Mouse (Mus musculus) left cerebral cortex, adult 18-20 months (tissue): Measurements from ENCODE around the gene Trank1. TPM values are rescaled to one million over a fixed set of nuclear protein-coding genes. Genes with fewer than 3 reads are reported as not detected.

Source experiments
- DNase-seq, 2 experiments: peaks; one replicate each; pipeline ENCODE4 v3.0.0; 2021 to 2022; ENCODE audit warnings: low spot score in 2 of 2, mixed read lengths in 1 of 2
- total RNA-seq, 2 experiments: library from RNA; stranded (reverse); gene quantifications; 2 replicates each; pipeline ENCODE4 v1.2.3; 2021

The Trank1 gene
- total RNA-seq, 2 experiments from 2014 or later = 277 to 278 TPM

DNA sequence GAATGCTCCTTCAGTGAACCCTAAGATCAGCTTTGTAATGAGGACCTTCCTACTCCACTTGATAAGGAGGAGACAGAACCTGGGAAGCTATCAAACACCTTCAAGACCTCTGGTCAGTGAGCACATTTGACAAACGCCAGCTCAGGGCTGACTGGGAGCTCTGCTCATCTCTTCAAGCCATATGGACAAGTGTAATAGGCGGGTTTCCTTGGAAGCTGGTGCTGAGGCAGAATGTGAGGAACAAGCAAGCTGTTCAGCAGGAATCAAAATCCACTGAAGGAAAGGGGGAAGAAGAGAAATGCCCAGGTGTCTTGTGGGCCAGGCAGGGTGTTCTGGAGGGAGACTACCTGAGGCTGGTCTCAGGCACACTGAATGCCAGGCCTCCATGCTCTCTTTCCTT, 110.3 kb downstream of the Trank1 start:
- no peak for DNase-seq

DNA sequence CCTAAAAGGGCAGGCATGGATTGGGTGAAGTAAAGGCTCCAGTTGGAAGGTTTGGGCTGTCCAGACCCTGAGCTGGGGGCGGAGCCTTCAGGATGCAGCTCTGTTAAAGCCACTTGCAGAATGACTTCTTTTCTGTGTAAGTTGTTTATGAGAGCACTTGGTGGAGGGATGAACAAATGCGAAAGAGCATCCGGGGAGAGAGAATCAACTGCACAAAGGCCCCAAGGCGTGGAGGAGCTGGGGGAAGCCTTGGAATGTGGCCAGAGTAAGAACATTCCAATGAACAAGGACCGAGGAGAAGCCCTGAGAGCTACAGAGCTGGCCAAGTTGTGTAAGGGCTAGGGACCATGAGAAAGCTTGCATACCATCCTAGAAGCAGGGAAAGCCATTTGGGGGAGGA, 111.0 kb downstream of the Trank1 start:
- DNase-seq = no peak

DNA sequence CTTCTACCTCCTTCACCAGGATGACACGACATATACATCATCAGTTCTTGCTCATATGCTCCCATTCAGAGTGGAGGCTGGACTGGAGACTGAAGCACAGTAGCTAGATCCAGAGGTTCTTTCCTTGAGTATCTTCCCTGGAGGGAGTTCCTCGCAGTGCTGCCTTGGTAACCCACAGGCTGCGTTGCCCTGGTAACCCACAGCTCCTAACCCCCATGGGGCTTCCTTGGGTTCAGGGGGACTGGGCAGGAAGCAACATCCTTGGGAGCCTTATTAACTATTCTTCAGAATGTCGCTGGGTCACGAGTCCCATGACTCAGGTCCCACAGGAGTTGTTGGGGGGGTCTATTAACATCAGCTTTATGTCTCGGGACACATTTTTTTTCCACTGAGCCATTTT, 113.6 kb downstream of the Trank1 start:
- DNase-seq = no peak

DNA sequence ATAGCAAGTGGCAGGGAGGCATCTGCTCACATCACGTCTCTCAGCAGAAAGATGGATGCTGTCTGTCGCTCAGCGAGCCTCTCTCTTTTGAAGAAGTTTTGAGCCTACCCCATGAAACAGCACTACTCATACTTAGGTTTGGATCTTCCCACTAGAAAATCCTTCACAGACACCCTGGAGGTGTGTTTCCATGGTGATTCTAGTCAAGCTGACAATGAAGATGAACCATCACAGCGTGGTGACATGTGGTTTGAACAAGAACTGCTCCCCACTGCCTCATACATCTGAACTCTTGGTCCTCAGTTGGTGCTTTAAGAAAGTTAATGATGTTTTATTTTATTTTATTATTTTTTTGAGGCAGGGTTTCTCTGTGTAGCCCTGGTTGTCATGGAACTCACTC, 114.4 kb downstream of the Trank1 start:
- DNase-seq = no peak

DNA sequence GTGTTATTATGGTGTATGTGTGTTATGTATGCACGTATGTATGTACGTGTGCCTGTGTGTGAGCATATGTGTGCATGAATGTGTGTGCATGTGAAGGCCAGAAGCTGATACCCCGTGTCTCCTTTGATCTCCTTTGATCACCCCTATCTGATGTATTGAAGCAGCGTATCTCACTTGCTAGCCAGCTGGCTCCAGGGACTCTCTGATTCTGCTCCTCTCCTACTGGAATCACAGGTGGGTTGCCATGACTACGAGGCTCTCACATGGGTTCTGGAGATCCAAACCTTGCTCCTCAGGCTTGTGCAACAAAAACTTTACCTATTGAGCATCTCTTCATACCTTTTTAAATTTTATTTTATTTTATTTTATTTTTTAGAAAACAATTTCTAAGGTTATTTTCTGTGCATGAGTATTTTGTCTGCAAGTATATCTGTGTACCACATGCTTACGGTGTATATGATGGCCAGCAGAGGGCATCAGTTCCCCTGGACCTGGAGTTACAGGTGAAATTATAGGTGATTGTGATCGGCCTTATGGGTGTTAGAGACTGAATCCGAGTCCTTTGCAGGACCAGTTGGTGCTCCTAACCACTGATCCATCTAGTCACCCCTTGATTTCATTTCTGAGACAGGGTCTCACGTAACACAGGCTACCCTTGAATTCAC, 116.5 kb downstream of the Trank1 start:
- DNase-seq = no peak

DNA sequence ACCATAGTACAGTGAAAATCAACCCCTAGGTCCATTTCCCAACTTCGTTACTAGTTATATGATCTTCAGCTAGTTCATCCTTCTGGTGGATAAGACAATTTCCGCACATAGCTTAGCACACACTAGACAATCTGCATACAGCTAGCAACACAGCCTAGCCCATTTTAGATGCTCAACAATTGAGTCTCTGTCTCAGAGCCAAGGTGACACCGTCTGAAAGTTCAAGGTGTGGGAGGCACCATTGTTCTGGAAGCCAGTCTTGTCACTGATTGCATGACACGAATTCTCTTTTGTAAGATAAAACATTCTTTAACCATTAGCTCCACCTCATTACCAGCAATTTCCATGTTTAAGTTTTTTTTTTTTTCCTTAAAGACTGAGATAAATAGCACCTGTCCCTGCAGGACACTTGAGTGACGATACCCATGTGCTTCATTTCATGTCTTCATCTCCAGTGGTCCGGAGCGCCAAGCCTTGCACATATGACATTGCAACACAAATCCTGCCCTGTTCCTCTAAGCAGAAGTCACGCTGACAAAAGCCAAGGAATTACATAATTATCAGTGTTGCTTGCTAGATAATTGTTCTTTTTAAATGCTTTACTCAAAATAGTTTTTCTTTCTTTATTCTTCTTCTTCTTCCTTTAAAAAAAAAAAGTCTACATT, 117.3 kb downstream of the Trank1 start:
- DNase-seq = no peak

GRCm38 (mm10) chr9:111429363-111429750, 117.8 kb downstream of the Trank1 start:
- DNase-seq = no peak

- DNase-seq = no peak
Observed at GRCm38 (mm10) chr9:111435429-111435828, 123.9 kb downstream of the Trank1 start.

- peak; percentile 46 to 56 for DNase-seq
Observed at GRCm38 (mm10) chr9:111438904-111439835, 127.6 kb downstream of the Trank1 start, which contains the start of gene Dclk3. Gene Dclk3 (plus strand): TSS chr9:111439081.

- peak; percentile 74 to 86 for DNase-seq
Observed at GRCm38 (mm10) chr9:111439836-111440201, 128.3 kb downstream of the Trank1 start.

DNA sequence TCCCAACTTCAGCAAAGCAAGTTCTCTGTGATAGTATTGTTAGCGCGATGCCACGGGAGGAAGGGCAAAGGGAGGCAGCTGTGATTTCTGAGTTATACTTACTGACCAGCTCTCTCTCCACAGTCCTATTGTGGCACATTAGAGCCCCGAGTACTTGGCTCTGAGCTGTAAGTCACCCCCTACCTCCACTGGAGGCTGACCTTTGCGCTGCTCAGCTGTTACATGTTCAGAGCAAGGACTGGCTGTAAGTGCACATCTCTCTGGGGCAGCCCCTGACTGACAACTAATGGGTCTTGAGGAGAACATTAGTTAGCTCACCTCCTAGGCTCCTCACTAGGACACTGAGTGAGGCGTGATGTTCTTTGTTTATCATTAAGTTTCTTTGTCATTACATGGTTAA, 128.9 kb downstream of the Trank1 start:
- DNase-seq = no peak

GRCm38 (mm10) chr9:111441151-111441550, 129.6 kb downstream of the Trank1 start:
- no peak for DNase-seq

Other genes with a start within 250 kb of the Trank1 start
- gene Lrrfip2, start 194.1 kb upstream of the Trank1 start, total RNA-seq = 10 to 100 TPM; 43.9 to 48.6 TPM
- gene Mlh1, start 39.9 kb upstream of the Trank1 start, total RNA-seq = 10 to 100 TPM; 17.1 to 17.3 TPM
- 10 to 100 TPM; 87.2 to 87.9 TPM for gene Epm2aip1, start 39.8 kb upstream of the Trank1 start, total RNA-seq
- 10 to 100 TPM; 44.6 to 53.7 TPM for gene Dclk3, start 127.3 kb downstream of the Trank1 start, total RNA-seq